Mouse (Mus musculus) heart, postnatal 0 days (tissue): ENCODE results near the gene Slc16a10. TPM values are rescaled to one million over a fixed set of nuclear protein-coding genes. Genes with fewer than 3 reads are reported as not detected.

Source experiments
- ATAC-seq: fragments of 200-750 bp; cut with Nextera tagmentation; 2 replicates; pipeline ENCODE4 v1.8.0; 2017; ENCODE audit warnings: low read depth, moderate number of reproducible peaks, moderate library complexity; ENCODE audit not compliant: insufficient read depth
- DNase-seq: peaks from one replicate; pipeline ENCODE4 v3.0.0-alpha.2; 2016; ENCODE audit warnings: low spot score
- H3K27ac ChIP-seq: fragments of 300-500 bp; sonication (generic); 2 replicates; pipeline ENCODE4 v1.5.1; 2014; ENCODE audit warnings: low read depth, mild to moderate bottlenecking
- H3K27me3 ChIP-seq: fragments of 300-500 bp; sonication (generic); 2 replicates; pipeline ENCODE4 v1.6.1; 2014; ENCODE audit warnings: low read length, mixed read lengths; ENCODE audit not compliant: control insufficient read depth, insufficient read depth
- H3K36me3 ChIP-seq: fragments of 300-500 bp; sonication (generic); replicated peaks from 2 replicates; pipeline ENCODE4 v1.6.1; 2014; ENCODE audit warnings: low read length, mixed read lengths; ENCODE audit not compliant: control insufficient read depth, insufficient read depth
- H3K4me1 ChIP-seq: fragments of 300-500 bp; sonication (generic); 2 replicates; pipeline ENCODE4 v1.6.1; 2014; ENCODE audit warnings: antibody characterized with exemption; ENCODE audit not compliant: control insufficient read depth, insufficient read depth
- H3K4me2 ChIP-seq: fragments of 300-500 bp; sonication (generic); 2 replicates; pipeline ENCODE4 v1.6.1; 2014; ENCODE audit warnings: low read depth, mild to moderate bottlenecking, low read length, moderate library complexity
- H3K4me3 ChIP-seq: fragments of 300-500 bp; sonication (generic); 2 replicates; pipeline ENCODE4 v1.5.1; 2014; ENCODE audit warnings: low read depth, low read length
- H3K9ac ChIP-seq: fragments of 300-500 bp; sonication (generic); replicated peaks from 2 replicates; pipeline ENCODE4 v1.6.1; 2014; ENCODE audit warnings: low read depth, low read length, mixed read lengths
- H3K9me3 ChIP-seq: fragments of 300-500 bp; sonication (generic); replicated peaks from 2 replicates; pipeline ENCODE4 v1.6.1; 2016; ENCODE audit warnings: low read length; ENCODE audit not compliant: control insufficient read depth
- CTCF ChIP-seq: IDR thresholded peaks from 2 replicates; pipeline ENCODE4 v1.5.1; 2016; ENCODE audit warnings: antibody characterized with exemption, control low read depth, low read depth
- EP300 ChIP-seq: IDR thresholded peaks from 2 replicates; pipeline ENCODE4 v1.6.1; 2016; ENCODE audit warnings: antibody characterized with exemption, low read depth
- WGBS: fragments of 180-500 bp; shearing (Covaris S2); extraction: QIAGEN DNeasy Blood & Tissue Kit; methylation state at CpG from one replicate; pipeline ENCODE4 v1.1.7; 2014; 5-methylcytosine and 5-hydroxymethylcytosine counted together
- polyA plus RNA-seq: library from polyadenylated mRNA; unstranded; fragments of >200 nt; fragmentation: Nextera tagmentation; extraction: Ambion mirVana; gene quantifications from 2 replicates; pipeline ENCODE4 v1.2.1, GENCODE M21; 2015
- total RNA-seq: library from RNA; depleted of rRNA; stranded (reverse); fragments of >200 nt; gene quantifications from 2 replicates; pipeline ENCODE4 v1.2.3, GENCODE M21; 2014; ENCODE audit warnings: low replicate concordance

The Slc16a10 gene
- total and polyA plus RNA-seq, 2 experiments from 2014 or later = 11.6 to 15.6 TPM

GRCm38 (mm10) chr10:40170141-40170558, 28.1 kb upstream of the Slc16a10 start:
- 92% methylated on average over 4 of the region's 4 CpGs for WGBS
- ATAC-seq (no peak), DNase-seq (no peak)
- Histone ChIP-seq H3K4me1 (no peaks in the 10 kb centered on the region), H3K27ac (no peak overlapping the region), H3K4me2 (no peak overlapping the region), H3K36me3 (no peaks in the 10 kb centered on the region), H3K27me3 (no peaks in the 10 kb centered on the region), H3K9ac (no peak overlapping the region), H3K9me3 (no peaks in the 10 kb centered on the region), H3K4me3 (no peak overlapping the region)
- TF ChIP-seq CTCF (no peak), EP300 (no peak)

- WGBS = 75% methylated on average over 10 of the region's 10 CpGs
These were observed 27.5 kb upstream of the Slc16a10 start for GRCm38 (mm10) chr10:40169566-40169965.

GRCm38 (mm10) chr10:40169088-40169487, 27.0 kb upstream of the Slc16a10 start:
- ATAC-seq = no peak

More at GRCm38 (mm10) chr10:40169566-40169965, 27.5 kb upstream of the Slc16a10 start:
- TF ChIP-seq CTCF = no peak
- TF ChIP-seq EP300 = no peak
- no peak for DNase-seq
- ATAC-seq = no peak
- Histone ChIP-seq H3K36me3 (no peaks in the 10 kb centered on the region), H3K9ac (no peak overlapping the region), H3K4me2 (no peak overlapping the region), H3K9me3 (no peaks in the 10 kb centered on the region), H3K27ac (no peak overlapping the region), H3K4me1 (no peaks in the 10 kb centered on the region), H3K4me3 (no peak overlapping the region), H3K27me3 (no peaks in the 10 kb centered on the region)

GRCm38 (mm10) chr10:40164421-40165386, 22.6 kb upstream of the Slc16a10 start:
- Histone ChIP-seq H3K4me1 (no peaks in the 10 kb centered on the region), H3K36me3 (no peaks in the 10 kb centered on the region), H3K9me3 (no peaks in the 10 kb centered on the region), H3K9ac (no peak overlapping the region), H3K4me2 (peak overlapping the region; percentile 50), H3K4me3 (peak overlapping the region; percentile 9; the same call in 1 of the 2 replicates), H3K27ac (no peak overlapping the region), H3K27me3 (no peaks in the 10 kb centered on the region)
- DNase-seq = peak; percentile 61
- TF ChIP-seq CTCF (no peak), EP300 (no peak)
- peak; percentile 51; the same call in 1 of the 2 replicates for ATAC-seq
- WGBS = 49% methylated on average over 27 of the region's 27 CpGs

More at GRCm38 (mm10) chr10:40169088-40169487, 27.0 kb upstream of the Slc16a10 start:
- DNase-seq = no peak
- Histone ChIP-seq H3K36me3 (no peaks in the 10 kb centered on the region), H3K9me3 (no peaks in the 10 kb centered on the region), H3K4me2 (no peak overlapping the region), H3K4me1 (no peaks in the 10 kb centered on the region), H3K27me3 (no peaks in the 10 kb centered on the region), H3K4me3 (no peak overlapping the region), H3K9ac (no peak overlapping the region), H3K27ac (no peak overlapping the region)
- WGBS = 79% methylated on average over 7 of the region's 7 CpGs
- TF ChIP-seq EP300 = no peak
- no peak for TF ChIP-seq CTCF

GRCm38 (mm10) chr10:40163914-40164313, 21.9 kb upstream of the Slc16a10 start:
- H3K27me3 ChIP-seq = no peaks in the 10 kb centered on the region
- H3K36me3 ChIP-seq = no peaks in the 10 kb centered on the region
- TF ChIP-seq EP300 = no peak
- H3K4me2 ChIP-seq = peak overlapping the region; percentile 50; the same call in 1 of the 2 replicates
- H3K9ac ChIP-seq = no peak overlapping the region
- H3K4me3 ChIP-seq = no peak overlapping the region
- H3K4me1 ChIP-seq = no peaks in the 10 kb centered on the region
- ATAC-seq (no peak), DNase-seq (no peak)
- no peaks in the 10 kb centered on the region for H3K9me3 ChIP-seq
- no peak overlapping the region for H3K27ac ChIP-seq
- 90% methylated on average over 13 of the region's 13 CpGs for WGBS
